Mouse (Mus musculus): ENCODE measurements around the gene Btbd3. TPM values are rescaled to one million over a fixed set of nuclear protein-coding genes. Genes with fewer than 3 reads are reported as not detected.

Btbd3 gene
- polyA plus RNA-seq, 1 experiment, result 13.6 TPM

DNA sequence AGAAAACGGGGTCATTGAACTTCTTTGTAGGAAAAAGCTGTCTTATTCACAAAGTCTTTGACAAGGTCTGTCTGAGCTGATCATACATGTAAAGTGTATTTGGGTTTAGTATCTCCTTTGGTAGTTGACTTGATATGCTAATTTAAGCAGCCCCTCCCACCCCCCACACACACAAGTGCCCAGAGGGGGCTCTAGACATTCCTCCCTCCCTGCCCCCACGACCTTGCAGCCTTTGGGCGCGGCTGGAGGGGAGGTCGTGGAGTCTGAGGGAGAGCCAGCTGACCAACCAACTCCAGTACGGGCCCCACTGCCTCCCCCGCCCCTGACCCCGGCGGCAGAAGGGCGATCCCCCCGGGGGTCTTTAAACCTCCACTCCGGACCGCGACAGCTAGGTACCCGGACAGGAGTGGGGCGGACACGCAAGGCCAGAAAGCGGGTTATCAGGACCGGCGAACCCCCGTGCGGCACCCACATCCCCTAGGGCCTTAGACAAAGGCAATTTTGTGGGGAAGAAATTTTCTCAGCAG lies 211.7 kb downstream of the Btbd3 start:
- TF ChIP-seq POLR2A (IDR thresholded peaks at IDR 0.05; ENCODE audit: insufficient read depth, low read length) (no peak), EP300 (IDR thresholded peaks at IDR 0.05; ENCODE audit: insufficient read depth, low read depth, low read length) (no peak), CTCF (IDR thresholded peaks at IDR 0.05; ENCODE audit: low read depth, low read length) (no peak)
- Histone ChIP-seq H3K9me3 (replicated peaks; ENCODE audit: control insufficient read depth, insufficient read depth, low read length, poor library complexity, severe bottlenecking) (no peaks in the 10 kb centered on the region), H3K4me1 (ENCODE audit: control insufficient read depth, insufficient read depth, low read length) (no peaks in the 10 kb centered on the region), H3K27me3 (ENCODE audit: control insufficient read depth, insufficient read depth, low read length, poor library complexity, severe bottlenecking) (no peaks in the 10 kb centered on the region), H3K27ac (ENCODE audit: insufficient read depth, low read length) (no peak overlapping the region), H3K36me3 (ENCODE audit: control insufficient read depth, insufficient read depth, low read length, poor library complexity, severe bottlenecking) (no peaks in the 10 kb centered on the region), H3K4me3 (ENCODE audit: low read depth, low read length) (no peak overlapping the region), H3K9ac (ENCODE audit: low read depth, poor library complexity, severe bottlenecking) (no peak overlapping the region)

DNA sequence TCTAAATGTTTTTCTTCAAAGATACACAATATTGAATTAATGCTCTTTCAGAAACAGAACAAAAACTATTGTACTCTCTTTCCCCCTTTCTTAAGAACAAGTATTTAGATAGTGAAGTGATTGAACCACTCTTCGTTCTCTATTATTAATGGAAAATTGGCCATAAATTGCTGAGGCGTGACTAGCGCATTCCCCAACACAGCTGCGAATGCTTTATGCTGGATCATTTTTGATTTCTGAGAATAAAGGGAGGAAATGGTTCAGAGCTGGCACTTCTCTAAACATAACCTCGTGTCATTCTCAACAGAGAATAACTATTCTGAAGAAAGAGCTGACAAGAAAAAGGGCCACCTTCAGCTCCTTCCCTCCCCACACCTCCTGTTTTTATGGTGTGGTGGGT lies 217.0 kb downstream of the Btbd3 start:
- Histone ChIP-seq H3K4me3 (ENCODE audit: low read depth, low read length) (no peak overlapping the region), H3K9ac (ENCODE audit: low read depth, poor library complexity, severe bottlenecking) (no peak overlapping the region), H3K36me3 (ENCODE audit: control insufficient read depth, insufficient read depth, low read length, poor library complexity, severe bottlenecking) (no peaks in the 10 kb centered on the region), H3K9me3 (replicated peaks; ENCODE audit: control insufficient read depth, insufficient read depth, low read length, poor library complexity, severe bottlenecking) (no peaks in the 10 kb centered on the region), H3K27me3 (ENCODE audit: control insufficient read depth, insufficient read depth, low read length, poor library complexity, severe bottlenecking) (no peaks in the 10 kb centered on the region), H3K27ac (ENCODE audit: insufficient read depth, low read length) (no peak overlapping the region), H3K4me1 (ENCODE audit: control insufficient read depth, insufficient read depth, low read length) (no peaks in the 10 kb centered on the region)
- TF ChIP-seq CTCF (IDR thresholded peaks at IDR 0.05; ENCODE audit: low read depth, low read length) (no peak), EP300 (IDR thresholded peaks at IDR 0.05; ENCODE audit: insufficient read depth, low read depth, low read length) (no peak), POLR2A (IDR thresholded peaks at IDR 0.05; ENCODE audit: insufficient read depth, low read length) (no peak)

- no peak overlapping the region for H3K9ac ChIP-seq (ENCODE audit: low read depth, poor library complexity, severe bottlenecking)
- H3K4me3 ChIP-seq (ENCODE audit: low read depth, low read length), result no peak overlapping the region
- no peaks in the 10 kb centered on the region for H3K4me1 ChIP-seq (ENCODE audit: control insufficient read depth, insufficient read depth, low read length)
- H3K27me3 ChIP-seq (ENCODE audit: control insufficient read depth, insufficient read depth, low read length, poor library complexity, severe bottlenecking), result no peaks in the 10 kb centered on the region
- TF ChIP-seq CTCF (IDR thresholded peaks at IDR 0.05; ENCODE audit: low read depth, low read length) (no peak), EP300 (IDR thresholded peaks at IDR 0.05; ENCODE audit: insufficient read depth, low read depth, low read length) (no peak), POLR2A (IDR thresholded peaks at IDR 0.05; ENCODE audit: insufficient read depth, low read length) (no peak)
- H3K27ac ChIP-seq (ENCODE audit: insufficient read depth, low read length), result no peak overlapping the region
- H3K9me3 ChIP-seq (replicated peaks; ENCODE audit: control insufficient read depth, insufficient read depth, low read length, poor library complexity, severe bottlenecking), result no peaks in the 10 kb centered on the region
- H3K36me3 ChIP-seq (ENCODE audit: control insufficient read depth, insufficient read depth, low read length, poor library complexity, severe bottlenecking), result no peaks in the 10 kb centered on the region
These were observed 220.1 kb downstream of the Btbd3 start for GRCm38 (mm10) chr2:138476486-138476885.

DNA sequence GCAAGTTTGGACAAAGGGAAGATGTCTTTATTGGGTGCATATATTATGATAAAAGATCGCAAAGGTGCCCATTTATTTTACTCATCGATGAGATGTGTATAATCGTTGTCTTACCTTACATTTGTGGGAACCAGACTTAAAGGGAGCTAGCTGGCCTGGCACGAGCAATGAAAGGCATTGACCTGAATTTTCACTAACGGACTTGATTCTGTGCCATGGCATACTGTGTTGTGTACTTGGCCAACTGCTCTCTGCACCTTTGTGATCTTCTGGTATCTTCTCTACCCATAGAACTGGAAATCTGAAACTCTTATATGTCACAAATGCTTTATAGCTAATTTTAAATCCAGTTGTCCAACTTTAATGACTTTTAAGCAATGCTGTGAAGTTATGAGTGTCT lies 220.9 kb downstream of the Btbd3 start:
- Histone ChIP-seq H3K27me3 (ENCODE audit: control insufficient read depth, insufficient read depth, low read length, poor library complexity, severe bottlenecking) (no peaks in the 10 kb centered on the region), H3K36me3 (ENCODE audit: control insufficient read depth, insufficient read depth, low read length, poor library complexity, severe bottlenecking) (no peaks in the 10 kb centered on the region), H3K9me3 (replicated peaks; ENCODE audit: control insufficient read depth, insufficient read depth, low read length, poor library complexity, severe bottlenecking) (no peaks in the 10 kb centered on the region), H3K27ac (ENCODE audit: insufficient read depth, low read length) (no peak overlapping the region), H3K9ac (ENCODE audit: low read depth, poor library complexity, severe bottlenecking) (no peak overlapping the region), H3K4me1 (ENCODE audit: control insufficient read depth, insufficient read depth, low read length) (no peaks in the 10 kb centered on the region), H3K4me3 (ENCODE audit: low read depth, low read length) (no peak overlapping the region)
- TF ChIP-seq CTCF (IDR thresholded peaks at IDR 0.05; ENCODE audit: low read depth, low read length) (no peak), POLR2A (IDR thresholded peaks at IDR 0.05; ENCODE audit: insufficient read depth, low read length) (no peak)

DNA sequence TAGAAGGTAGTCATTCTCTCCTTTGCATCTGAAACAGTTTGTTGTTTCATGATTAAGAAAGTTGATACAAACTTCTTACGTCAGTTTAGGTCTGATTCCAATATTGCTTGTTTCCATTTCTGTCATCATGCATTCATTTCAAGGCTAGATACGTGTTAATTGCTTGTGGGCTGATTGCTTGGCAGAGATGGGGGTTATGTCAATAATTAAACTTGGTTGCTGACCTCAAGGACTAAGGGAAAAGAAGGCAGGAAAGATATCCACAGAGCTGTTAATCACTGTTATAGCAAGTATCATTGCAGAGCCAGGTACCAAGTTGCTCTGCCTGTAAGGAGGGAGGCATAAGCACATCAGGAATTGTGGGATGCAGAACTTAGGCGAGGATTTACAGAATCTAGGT lies 226.2 kb downstream of the Btbd3 start:
- H3K9ac ChIP-seq (ENCODE audit: low read depth, poor library complexity, severe bottlenecking), result no peak overlapping the region
- no peaks in the 10 kb centered on the region for H3K9me3 ChIP-seq (replicated peaks; ENCODE audit: control insufficient read depth, insufficient read depth, low read length, poor library complexity, severe bottlenecking)
- H3K27me3 ChIP-seq (ENCODE audit: control insufficient read depth, insufficient read depth, low read length, poor library complexity, severe bottlenecking), result no peaks in the 10 kb centered on the region
- no peak for TF ChIP-seq CTCF (IDR thresholded peaks at IDR 0.05; ENCODE audit: low read depth, low read length)
- TF ChIP-seq EP300 (IDR thresholded peaks at IDR 0.05; ENCODE audit: insufficient read depth, low read depth, low read length), result no peak
- TF ChIP-seq POLR2A (IDR thresholded peaks at IDR 0.05; ENCODE audit: insufficient read depth, low read length), result no peak
- H3K27ac ChIP-seq (ENCODE audit: insufficient read depth, low read length), result no peak overlapping the region
- no peaks in the 10 kb centered on the region for H3K4me1 ChIP-seq (ENCODE audit: control insufficient read depth, insufficient read depth, low read length)
- no peaks in the 10 kb centered on the region for H3K36me3 ChIP-seq (ENCODE audit: control insufficient read depth, insufficient read depth, low read length, poor library complexity, severe bottlenecking)
- H3K4me3 ChIP-seq (ENCODE audit: low read depth, low read length), result no peak overlapping the region

- H3K9ac ChIP-seq (ENCODE audit: low read depth, poor library complexity, severe bottlenecking), result no peak overlapping the region
These were observed 228.5 kb downstream of the Btbd3 start for GRCm38 (mm10) chr2:138484871-138485270.

More at GRCm38 (mm10) chr2:138484871-138485270, 228.5 kb downstream of the Btbd3 start:
- no peak overlapping the region for H3K4me3 ChIP-seq (ENCODE audit: low read depth, low read length)
- no peak overlapping the region for H3K27ac ChIP-seq (ENCODE audit: insufficient read depth, low read length)
- no peaks in the 10 kb centered on the region for H3K27me3 ChIP-seq (ENCODE audit: control insufficient read depth, insufficient read depth, low read length, poor library complexity, severe bottlenecking)
- no peaks in the 10 kb centered on the region for H3K4me1 ChIP-seq (ENCODE audit: control insufficient read depth, insufficient read depth, low read length)
- no peak for TF ChIP-seq EP300 (IDR thresholded peaks at IDR 0.05; ENCODE audit: insufficient read depth, low read depth, low read length)
- no peak for TF ChIP-seq CTCF (IDR thresholded peaks at IDR 0.05; ENCODE audit: low read depth, low read length)
- no peak for TF ChIP-seq POLR2A (IDR thresholded peaks at IDR 0.05; ENCODE audit: insufficient read depth, low read length)
- H3K9me3 ChIP-seq (replicated peaks; ENCODE audit: control insufficient read depth, insufficient read depth, low read length, poor library complexity, severe bottlenecking), result no peaks in the 10 kb centered on the region
- no peaks in the 10 kb centered on the region for H3K36me3 ChIP-seq (ENCODE audit: control insufficient read depth, insufficient read depth, low read length, poor library complexity, severe bottlenecking)
